Mouse (Mus musculus) activated CD4-positive, CD25-positive, alpha-beta regulatory T cell, adult 4 months (primary cell): ENCODE results near the gene Stat1. TPM values are rescaled to one million over a fixed set of nuclear protein-coding genes. Genes with fewer than 3 reads are reported as not detected.

Experiments
- ATAC-seq: one replicate; pipeline ENCODE4 v1.8.0; 2017
- polyA plus RNA-seq, 2 experiments: library from polyadenylated mRNA; unstranded; fragments of 100-300 nt; shearing (Covaris generic); gene quantifications; one replicate each; pipeline ENCODE4 v1.2.1; 2017

Stat1 gene
- polyA plus RNA-seq: 100 to 1,000 TPM; 697 to 904 TPM

- peak; percentile 78 for ATAC-seq
Observed at GRCm38 (mm10) chr1:52118860-52119591, at the start of gene Stat1. TSS of gene Stat1 (plus strand) at chr1:52119440.

GRCm38 (mm10) chr1:52079724-52080367 is 39.4 kb upstream of the Stat1 start:
- no peak for ATAC-seq

- ATAC-seq: no peak
Observed at GRCm38 (mm10) chr1:52080375-52080774, 38.9 kb upstream of the Stat1 start.

GRCm38 (mm10) chr1:52086236-52086635 is 33.0 kb upstream of the Stat1 start:
- ATAC-seq: no peak

GRCm38 (mm10) chr1:52087128-52087527 is 32.1 kb upstream of the Stat1 start:
- ATAC-seq: no peak

- no peak for ATAC-seq
Observed at GRCm38 (mm10) chr1:52088634-52089033, 30.6 kb upstream of the Stat1 start.

GRCm38 (mm10) chr1:52098618-52099232 is 20.5 kb upstream of the Stat1 start:
- no peak for ATAC-seq

- peak; percentile 97 for ATAC-seq
Observed at GRCm38 (mm10) chr1:52100496-52100895, 18.7 kb upstream of the Stat1 start.

- no peak for ATAC-seq
Observed at GRCm38 (mm10) chr1:52102795-52103194, 16.4 kb upstream of the Stat1 start.

GRCm38 (mm10) chr1:52107206-52107605 is 12.0 kb upstream of the Stat1 start:
- no peak for ATAC-seq

GRCm38 (mm10) chr1:52111217-52111616 is 8.0 kb upstream of the Stat1 start:
- ATAC-seq: no peak

GRCm38 (mm10) chr1:52112301-52112700 is 6.9 kb upstream of the Stat1 start:
- ATAC-seq: no peak

- no peak for ATAC-seq
Observed at GRCm38 (mm10) chr1:52113067-52113665, 6.1 kb upstream of the Stat1 start.

GRCm38 (mm10) chr1:52113666-52114069 is 5.6 kb upstream of the Stat1 start:
- ATAC-seq: peak; percentile 79

- ATAC-seq: no peak
Observed at GRCm38 (mm10) chr1:52116441-52116840, 2.8 kb upstream of the Stat1 start.

- no peak for ATAC-seq
Observed at GRCm38 (mm10) chr1:52117777-52118176, 1.5 kb upstream of the Stat1 start.

- ATAC-seq: peak; percentile 1
Observed at GRCm38 (mm10) chr1:52119691-52120090, 451 bp downstream of the Stat1 start.

GRCm38 (mm10) chr1:52120191-52120590 is 951 bp downstream of the Stat1 start:
- no peak for ATAC-seq

- ATAC-seq: no peak
Observed at GRCm38 (mm10) chr1:52121052-52121451, 1.8 kb downstream of the Stat1 start.

GRCm38 (mm10) chr1:52124818-52125217 is 5.6 kb downstream of the Stat1 start:
- ATAC-seq: no peak

GRCm38 (mm10) chr1:52127350-52127749 is 8.1 kb downstream of the Stat1 start:
- no peak for ATAC-seq

GRCm38 (mm10) chr1:52129794-52130193 is 10.6 kb downstream of the Stat1 start:
- ATAC-seq: no peak

- no peak for ATAC-seq
Observed at GRCm38 (mm10) chr1:52131787-52132377, 12.6 kb downstream of the Stat1 start.
